Mouse (Mus musculus): ENCODE data around the gene Flad1. TPM values are rescaled to one million over a fixed set of nuclear protein-coding genes. Genes with fewer than 3 reads are reported as not detected.

Flad1 gene
- polyA plus RNA-seq, 1 experiment from 2014 or later, result 30.8 TPM

DNA sequence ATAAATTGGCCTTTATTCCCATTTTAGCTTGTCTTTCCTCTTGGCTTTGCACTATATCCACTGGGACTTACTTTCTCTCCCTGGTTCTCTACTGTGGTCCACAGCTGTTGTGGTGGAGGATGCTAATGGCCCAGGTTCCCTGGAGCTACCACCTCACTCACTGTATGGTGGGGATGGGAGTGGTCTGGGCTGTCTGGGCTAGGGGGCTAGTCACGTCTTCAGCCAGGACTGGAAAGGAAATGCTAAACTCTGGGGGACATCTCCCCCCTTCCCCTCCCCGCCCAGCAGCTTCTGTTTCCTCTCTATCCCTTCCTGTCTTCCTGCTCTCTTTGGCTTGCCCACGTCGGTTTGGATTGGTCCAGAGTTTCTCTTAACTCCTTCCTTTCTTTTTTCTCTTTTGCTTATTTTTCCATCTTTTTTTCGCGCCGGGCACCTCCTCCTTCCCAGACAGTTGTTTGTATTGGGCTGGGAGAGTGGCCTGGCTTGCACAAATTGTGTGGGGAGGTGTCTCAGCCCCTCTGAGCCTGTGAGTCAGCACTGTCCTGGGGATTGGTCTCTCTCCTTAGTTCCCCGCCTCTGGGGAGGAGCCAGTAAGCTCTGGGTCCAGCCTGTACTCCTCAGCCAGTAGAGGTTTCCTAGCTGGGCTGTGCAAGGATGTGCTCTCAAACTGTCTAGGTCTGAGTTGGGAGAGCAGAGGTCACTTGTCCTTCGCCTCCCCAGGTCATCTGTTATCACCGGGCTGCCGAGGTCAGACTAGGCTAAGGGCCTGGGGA is 9.5 kb upstream of the Flad1 start:
- peak overlapping the region; percentile 59 for H3K9ac ChIP-seq (replicated peaks; ENCODE audit: low read depth, low read length)
- peak overlapping the region; percentile 54 for H3K4me2 ChIP-seq (ENCODE audit: low read depth, low read length)
- no peaks in the 10 kb centered on the region for H3K36me3 ChIP-seq (ENCODE audit: control insufficient read depth, insufficient read depth, low read length)
- WGBS, result 2% methylated on average over 11 of the region's 11 CpGs
- H3K4me1 ChIP-seq (ENCODE audit: control insufficient read depth, insufficient read depth, low read length), result peaks cover 23% of the 10 kb centered on the region
- peak overlapping the region; percentile 28 for H3K4me3 ChIP-seq (ENCODE audit: low read depth, low read length)
- no peaks in the 10 kb centered on the region for H3K9me3 ChIP-seq (ENCODE audit: control insufficient read depth, low read length)
- H3K27me3 ChIP-seq (ENCODE audit: control insufficient read depth, insufficient read depth, low read length), result no peaks in the 10 kb centered on the region
- peak overlapping the region; percentile 52; the same call in 1 of the 2 replicates for H3K27ac ChIP-seq (ENCODE audit: low read depth, low read length)
- ATAC-seq (ENCODE audit: low read depth), result peak; percentile 45; the same call in 1 of the 2 replicates

DNA sequence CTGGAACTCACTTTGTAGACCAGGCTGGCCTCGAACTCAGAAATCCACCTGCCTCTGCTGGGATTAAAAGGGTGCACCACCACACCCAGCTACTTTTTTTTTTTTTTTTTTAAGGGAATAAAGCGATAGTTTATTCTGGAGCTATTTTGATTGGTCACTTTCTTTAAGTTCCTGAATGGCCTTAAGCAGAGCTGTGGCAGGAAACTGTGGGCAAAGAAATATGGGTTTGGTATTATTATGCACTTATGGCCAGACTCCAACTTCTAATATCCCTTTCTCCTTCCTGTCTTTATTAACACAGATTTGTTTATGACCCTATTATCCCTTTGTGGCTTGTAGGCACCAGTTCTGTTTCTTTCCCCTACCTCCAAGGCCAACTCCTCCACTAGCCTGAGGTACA is 8.8 kb upstream of the Flad1 start:
- Histone ChIP-seq H3K27ac (ENCODE audit: low read depth, low read length) (peak overlapping the region; percentile 52; the same call in 1 of the 2 replicates), H3K4me3 (ENCODE audit: low read depth, low read length) (no peak overlapping the region), H3K9ac (replicated peaks; ENCODE audit: low read depth, low read length) (no peak overlapping the region), H3K4me2 (ENCODE audit: low read depth, low read length) (peak overlapping the region; percentile 54), H3K27me3 (ENCODE audit: control insufficient read depth, insufficient read depth, low read length) (no peaks in the 10 kb centered on the region), H3K4me1 (ENCODE audit: control insufficient read depth, insufficient read depth, low read length) (peaks cover 23% of the 10 kb centered on the region), H3K36me3 (ENCODE audit: control insufficient read depth, insufficient read depth, low read length) (0 out of 2 replicates have a peak, but pooled peaks cover 3% of the 10 kb centered on the region), H3K9me3 (ENCODE audit: control insufficient read depth, low read length) (no peaks in the 10 kb centered on the region)
- no peak for ATAC-seq (ENCODE audit: low read depth)
- WGBS, result 39% methylated on average over 2 of the region's 2 CpGs

DNA sequence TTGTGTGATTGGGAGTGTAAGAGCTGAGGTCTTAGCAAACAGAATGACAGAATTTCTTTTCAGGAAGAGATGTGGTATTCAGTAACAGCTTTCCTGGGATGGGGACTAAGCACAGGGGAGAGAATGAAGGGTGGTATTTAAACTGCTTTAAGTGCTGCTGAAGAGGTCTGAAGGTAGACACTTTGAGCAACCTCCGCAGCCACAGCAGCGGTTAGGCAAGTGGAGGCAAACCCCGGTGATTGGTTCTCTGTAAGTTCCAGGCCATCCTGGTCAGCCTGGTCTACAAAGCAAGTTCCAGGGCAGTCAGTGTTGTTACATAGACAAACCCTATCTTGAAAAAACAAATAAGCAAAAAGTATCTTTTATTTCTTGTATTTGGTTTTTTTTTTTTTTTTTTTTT is 8.3 kb upstream of the Flad1 start:
- Histone ChIP-seq H3K27me3 (ENCODE audit: control insufficient read depth, insufficient read depth, low read length) (no peaks in the 10 kb centered on the region), H3K9me3 (ENCODE audit: control insufficient read depth, low read length) (no peaks in the 10 kb centered on the region), H3K4me1 (ENCODE audit: control insufficient read depth, insufficient read depth, low read length) (peaks cover 23% of the 10 kb centered on the region), H3K36me3 (ENCODE audit: control insufficient read depth, insufficient read depth, low read length) (peaks cover 5% of the 10 kb centered on the region; the same call in 1 of the 2 replicates), H3K4me2 (ENCODE audit: low read depth, low read length) (peak overlapping the region; percentile 71), H3K9ac (replicated peaks; ENCODE audit: low read depth, low read length) (peak overlapping the region; percentile 41; the same call in 1 of the 2 replicates), H3K4me3 (ENCODE audit: low read depth, low read length) (peak overlapping the region; percentile 56; the same call in 1 of the 2 replicates), H3K27ac (ENCODE audit: low read depth, low read length) (peak overlapping the region; percentile 46; the same call in 1 of the 2 replicates)
- 18% methylated on average over 3 of the region's 3 CpGs for WGBS
- no peak for ATAC-seq (ENCODE audit: low read depth)

DNA sequence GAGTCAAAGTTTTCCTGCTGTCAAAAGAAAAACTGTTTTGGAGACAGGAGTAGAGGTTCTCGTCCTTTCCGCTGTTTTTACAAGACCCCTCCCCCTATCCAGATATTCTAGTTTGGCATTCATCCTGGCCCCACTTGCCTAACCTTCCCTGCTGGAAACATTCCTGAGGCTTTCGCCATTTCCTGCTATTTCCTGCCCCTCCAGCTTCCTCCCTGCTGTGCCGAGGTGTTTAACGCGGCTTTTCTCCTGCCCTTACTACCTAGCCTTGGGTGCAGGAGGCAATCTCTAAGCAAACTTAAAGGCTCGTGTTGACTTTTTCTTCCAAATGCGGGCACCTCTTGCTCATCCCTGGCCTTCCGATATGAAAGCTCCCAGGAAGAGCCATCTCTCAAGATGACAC is 7.9 kb upstream of the Flad1 start:
- no peak for ATAC-seq (ENCODE audit: low read depth)
- Histone ChIP-seq H3K9me3 (ENCODE audit: control insufficient read depth, low read length) (no peaks in the 10 kb centered on the region), H3K27ac (ENCODE audit: low read depth, low read length) (peak overlapping the region; percentile 70), H3K4me2 (ENCODE audit: low read depth, low read length) (peak overlapping the region; percentile 71), H3K9ac (replicated peaks; ENCODE audit: low read depth, low read length) (peak overlapping the region; percentile 41; the same call in 1 of the 2 replicates), H3K4me1 (ENCODE audit: control insufficient read depth, insufficient read depth, low read length) (peaks cover 23% of the 10 kb centered on the region), H3K27me3 (ENCODE audit: control insufficient read depth, insufficient read depth, low read length) (no peaks in the 10 kb centered on the region), H3K4me3 (ENCODE audit: low read depth, low read length) (peak overlapping the region; percentile 56), H3K36me3 (ENCODE audit: control insufficient read depth, insufficient read depth, low read length) (peaks cover 10% of the 10 kb centered on the region; the same call in 1 of the 2 replicates)
- 1% methylated on average over 9 of the region's 9 CpGs for WGBS

DNA sequence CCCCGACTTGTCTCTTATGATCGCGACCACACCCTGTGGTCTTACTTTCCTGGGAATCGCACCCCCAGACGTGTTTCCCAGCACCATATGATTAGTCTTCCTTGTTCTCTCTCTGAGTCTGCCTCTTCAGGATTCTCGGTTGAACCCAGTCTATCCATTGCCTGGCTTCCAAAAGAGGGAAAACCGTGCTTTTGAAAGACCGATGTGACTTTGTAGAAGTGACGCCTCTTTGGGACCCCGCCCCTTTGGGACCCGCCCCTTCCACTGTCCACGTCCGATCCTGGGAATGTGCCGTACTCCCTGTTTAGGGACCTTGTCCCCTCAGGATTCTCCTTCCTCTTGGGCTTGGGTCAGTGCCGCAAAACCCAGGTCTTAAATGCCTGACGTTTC is 7.2 kb upstream of the Flad1 start:
- ATAC-seq (ENCODE audit: low read depth), result no peak
- peak overlapping the region; percentile 56 for H3K4me3 ChIP-seq (ENCODE audit: low read depth, low read length)
- H3K27me3 ChIP-seq (ENCODE audit: control insufficient read depth, insufficient read depth, low read length), result no peaks in the 10 kb centered on the region
- peaks cover 10% of the 10 kb centered on the region; the same call in 1 of the 2 replicates for H3K36me3 ChIP-seq (ENCODE audit: control insufficient read depth, insufficient read depth, low read length)
- 0% methylated on average over 16 of the region's 16 CpGs for WGBS
- H3K4me2 ChIP-seq (ENCODE audit: low read depth, low read length), result peak overlapping the region; percentile 71
- peak overlapping the region; percentile 70 for H3K27ac ChIP-seq (ENCODE audit: low read depth, low read length)
- H3K4me1 ChIP-seq (ENCODE audit: control insufficient read depth, insufficient read depth, low read length), result peaks cover 23% of the 10 kb centered on the region
- H3K9ac ChIP-seq (replicated peaks; ENCODE audit: low read depth, low read length), result peak overlapping the region; percentile 41
- H3K9me3 ChIP-seq (ENCODE audit: control insufficient read depth, low read length), result no peaks in the 10 kb centered on the region

DNA sequence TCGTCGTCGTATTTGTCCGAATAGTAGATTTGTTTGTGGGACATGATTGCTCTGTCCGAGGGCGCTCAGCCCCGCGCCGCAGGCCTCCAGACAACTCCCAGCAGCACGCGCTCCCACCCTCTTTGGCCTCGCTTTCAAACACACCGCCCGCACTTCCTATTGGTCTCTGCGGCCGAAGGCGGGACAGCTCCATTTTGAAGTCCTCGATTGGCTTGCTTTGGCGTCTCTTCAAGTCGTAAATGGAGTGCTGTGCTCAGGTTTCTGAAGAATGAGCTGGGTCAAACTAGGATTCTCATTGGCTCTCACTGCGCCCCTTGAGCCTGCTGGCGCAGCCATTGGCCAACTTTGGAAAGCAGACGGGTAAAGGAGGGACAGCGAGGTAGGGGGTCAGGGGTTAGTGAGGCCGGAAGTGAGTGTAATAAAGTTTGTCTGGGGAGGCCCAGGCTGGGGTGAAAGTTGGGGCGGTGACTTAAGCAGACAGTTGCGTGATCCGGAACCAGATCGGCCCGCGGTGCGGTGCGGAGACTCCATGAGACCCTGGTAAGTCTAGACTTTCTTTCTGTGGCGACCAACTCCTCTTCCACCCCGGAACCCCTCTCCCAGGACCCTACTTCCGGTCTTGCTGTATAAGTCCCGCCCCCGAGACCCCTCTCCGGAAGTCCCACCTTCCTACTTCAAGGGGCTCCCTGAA is 6.6 kb upstream of the Flad1 start, which contains the start of the genes Cks1b and Shc1:
TSS of gene Cks1b (minus strand) at position 214 of the 691 bp plus-strand sequence.
TSS of gene Shc1 (plus strand) at position 274 of the 691 bp plus-strand sequence.
- H3K9ac ChIP-seq (replicated peaks; ENCODE audit: low read depth, low read length), result peak within 1 kb of the TSS; percentile 41
- H3K36me3 ChIP-seq (ENCODE audit: control insufficient read depth, insufficient read depth, low read length), result peaks cover 10% of the 10 kb centered on the region; the same call in 1 of the 2 replicates
- peaks cover 23% of the 10 kb centered on the region for H3K4me1 ChIP-seq (ENCODE audit: control insufficient read depth, insufficient read depth, low read length)
- under 1% methylated on average over 38 of the region's 39 CpGs for WGBS
- H3K27me3 ChIP-seq (ENCODE audit: control insufficient read depth, insufficient read depth, low read length), result no peaks in the 10 kb centered on the region
- peak within 1 kb of the TSS; percentile 71 for H3K4me2 ChIP-seq (ENCODE audit: low read depth, low read length)
- H3K27ac ChIP-seq (ENCODE audit: low read depth, low read length), result peak within 1 kb of the TSS; percentile 70
- peak; percentile 95 for ATAC-seq (ENCODE audit: low read depth)
- H3K9me3 ChIP-seq (ENCODE audit: control insufficient read depth, low read length), result no peaks in the 10 kb centered on the region
- H3K4me3 ChIP-seq (ENCODE audit: low read depth, low read length), result peak within 1 kb of the TSS; percentile 56

DNA sequence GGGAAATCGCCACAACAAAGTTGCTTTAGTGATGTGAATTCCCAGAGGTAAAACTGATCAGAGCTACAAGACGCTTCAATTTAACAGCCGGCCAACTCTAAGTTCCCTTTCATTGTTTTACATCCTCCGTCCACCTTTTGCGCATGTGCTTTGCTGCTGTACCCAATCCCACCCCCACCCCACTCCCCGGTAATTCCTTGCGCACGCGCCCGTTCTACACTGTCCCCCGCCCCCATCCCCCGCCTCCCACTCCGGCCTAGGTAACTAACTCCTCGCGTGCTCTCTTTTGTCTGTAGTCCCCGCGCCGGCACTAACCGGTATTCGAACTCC is 6.1 kb upstream of the Flad1 start:
- no peaks in the 10 kb centered on the region for H3K27me3 ChIP-seq (ENCODE audit: control insufficient read depth, insufficient read depth, low read length)
- H3K27ac ChIP-seq (ENCODE audit: low read depth, low read length), result peak overlapping the region; percentile 52; the same call in 1 of the 2 replicates
- H3K4me1 ChIP-seq (ENCODE audit: control insufficient read depth, insufficient read depth, low read length), result peaks cover 23% of the 10 kb centered on the region
- under 1% methylated on average over 20 of the region's 20 CpGs for WGBS
- peaks cover 10% of the 10 kb centered on the region; the same call in 1 of the 2 replicates for H3K36me3 ChIP-seq (ENCODE audit: control insufficient read depth, insufficient read depth, low read length)
- peak overlapping the region; percentile 28; the same call in 1 of the 2 replicates for H3K9ac ChIP-seq (replicated peaks; ENCODE audit: low read depth, low read length)
- peak overlapping the region; percentile 71 for H3K4me2 ChIP-seq (ENCODE audit: low read depth, low read length)
- peak; percentile 57 for ATAC-seq (ENCODE audit: low read depth)
- H3K4me3 ChIP-seq (ENCODE audit: low read depth, low read length), result peak overlapping the region; percentile 56
- no peaks in the 10 kb centered on the region for H3K9me3 ChIP-seq (ENCODE audit: control insufficient read depth, low read length)

DNA sequence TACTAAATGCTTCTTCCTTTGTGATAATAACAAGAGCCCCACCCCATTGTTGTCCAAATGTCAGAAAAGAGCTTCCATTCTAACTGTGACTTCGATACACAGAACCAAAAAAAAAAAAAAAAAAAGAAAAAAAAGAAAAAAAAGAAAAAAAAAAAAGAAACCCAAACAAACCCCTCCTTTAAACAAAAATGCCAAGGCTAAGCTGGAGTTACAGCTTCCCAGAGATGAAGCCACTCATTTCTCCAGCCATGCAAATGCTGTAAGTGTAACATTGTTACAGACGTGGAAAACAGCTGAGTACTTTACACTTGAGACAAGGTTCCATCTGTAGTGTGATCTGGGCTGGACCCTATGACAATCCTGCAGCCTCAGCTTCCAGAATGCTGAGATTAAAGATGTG is 5.5 kb upstream of the Flad1 start:
- Histone ChIP-seq H3K36me3 (ENCODE audit: control insufficient read depth, insufficient read depth, low read length) (peaks cover 10% of the 10 kb centered on the region; the same call in 1 of the 2 replicates), H3K27me3 (ENCODE audit: control insufficient read depth, insufficient read depth, low read length) (no peaks in the 10 kb centered on the region), H3K4me1 (ENCODE audit: control insufficient read depth, insufficient read depth, low read length) (peaks cover 23% of the 10 kb centered on the region), H3K4me2 (ENCODE audit: low read depth, low read length) (peak overlapping the region; percentile 71), H3K9me3 (ENCODE audit: control insufficient read depth, low read length) (no peaks in the 10 kb centered on the region), H3K27ac (ENCODE audit: low read depth, low read length) (peak overlapping the region; percentile 52; the same call in 1 of the 2 replicates), H3K9ac (replicated peaks; ENCODE audit: low read depth, low read length) (peak overlapping the region; percentile 28; the same call in 1 of the 2 replicates), H3K4me3 (ENCODE audit: low read depth, low read length) (peak overlapping the region; percentile 56)
- no peak for ATAC-seq (ENCODE audit: low read depth)
- 30% methylated on average over 2 of the region's 2 CpGs for WGBS

All from neural tube, embryonic 14.5 days (tissue).